Mouse (Mus musculus): ENCODE results near the gene Fgf2. TPM values are rescaled to one million over a fixed set of nuclear protein-coding genes. Genes with fewer than 3 reads are reported as not detected.

The Fgf2 gene
- total and polyA plus RNA-seq, 3 experiments = 0.25 to 0.70 TPM; not detected in 1

GRCm38 (mm10) chr3:37353951-37354481, 5.9 kb downstream of the Fgf2 start:
- DNase-seq (ENCODE audit: extremely low read depth) = no peak
- Histone ChIP-seq H3K9me3 (replicated peaks; ENCODE audit: low read length) (no peaks in the 10 kb centered on the region), H3K36me3 (replicated peaks in 1 of 2; ENCODE audit: control insufficient read depth in 1 of 2, insufficient read depth in 1 of 2, low read length in 1 of 2) (no peaks in the 10 kb centered on the region), H3K27ac (ENCODE audit: insufficient read depth, low read depth) (no peak overlapping the region), H3K4me2 (ENCODE audit: insufficient read depth, low read depth, poor library complexity, severe bottlenecking) (no peak overlapping the region), H3K4me3 (replicated peaks in 1 of 3; ENCODE audit: low read depth in 2 of 3, low read length in 2 of 3, poor library complexity in 1 of 3) (no peak overlapping the region), H3K79me2 (replicated peaks; ENCODE audit: control insufficient read depth, extremely low read depth, insufficient read depth, poor library complexity, severe bottlenecking) (no peaks in the 10 kb centered on the region), H3K4me1 (ENCODE audit: control insufficient read depth in 1 of 2, insufficient read depth in 2 of 2) (no peaks in the 10 kb centered on the region), H3K27me3 (replicated peaks) (no peaks in the 10 kb centered on the region), H3K9ac (ENCODE audit: insufficient read depth, low read depth) (no peak overlapping the region)
- dilution Hi-C loops (cut with MboI; ENCODE audit: extremely low pct_ligation_motif_present, extremely low pct_unique_long_range_greater_than_20kb, low sequenced_read_pairs) = no loop called here
- TF ChIP-seq MAFK (IDR thresholded peaks at IDR 0.05; ENCODE audit: insufficient replicate concordance, low read length) (no peak), KAT2A (IDR thresholded peaks at IDR 0.05; ENCODE audit: insufficient replicate concordance, low read length) (no peak), NELFE (IDR thresholded peaks at IDR 0.05; ENCODE audit: low read depth, low read length) (no peak), GABPA (IDR thresholded peaks at IDR 0.05; ENCODE audit: insufficient replicate concordance, low read depth, low read length) (no peak), ZMIZ1 (IDR thresholded peaks at IDR 0.05; ENCODE audit: low read depth, low read length) (no peak), MYC (IDR thresholded peaks at IDR 0.05; ENCODE audit: low read depth, low read length) (no peak), ELF1 (IDR thresholded peaks at IDR 0.05; ENCODE audit: low read depth, low read length) (no peak), NRF1 (IDR thresholded peaks at IDR 0.05; ENCODE audit: low read depth, low read length) (no peak), USF1 (IDR thresholded peaks at IDR 0.05; ENCODE audit: low read depth, low read length) (no peak), SMC3 (IDR thresholded peaks at IDR 0.05; ENCODE audit: low read depth, low read length) (no peak), PAX5 (IDR thresholded peaks at IDR 0.05; ENCODE audit: low read length) (no peak), CTCF (conservative IDR thresholded peaks at IDR 0.05 in 1 of 2, IDR thresholded peaks at IDR 0.05 in 1 of 2; ENCODE audit: low read depth in 2 of 2, low read length in 2 of 2) (no peak), BHLHE40 (IDR thresholded peaks at IDR 0.05; ENCODE audit: low read depth, low read length) (no peak), SIN3A (IDR thresholded peaks at IDR 0.05; ENCODE audit: low read length) (no peak), IRF4 (IDR thresholded peaks at IDR 0.05; ENCODE audit: low read depth, low read length) (no peak), POLR2A (IDR thresholded peaks at IDR 0.05; ENCODE audit: low read depth, low read length) (no peak)
- in situ Hi-C loops (cut with MboI; ENCODE audit: low pct_ligation_motif_present, low pct_unique_long_range_greater_than_20kb, low sequenced_read_pairs) = no loop called here

- in situ Hi-C loops (cut with MboI; ENCODE audit: low pct_ligation_motif_present, low pct_unique_long_range_greater_than_20kb, low sequenced_read_pairs) (no loop called here), dilution Hi-C loops (cut with MboI; ENCODE audit: extremely low pct_ligation_motif_present, extremely low pct_unique_long_range_greater_than_20kb, low sequenced_read_pairs) (no loop called here)
- Histone ChIP-seq H3K36me3 (replicated peaks in 1 of 2; ENCODE audit: control insufficient read depth in 1 of 2, insufficient read depth in 1 of 2, low read length in 1 of 2) (no peaks in the 10 kb centered on the region), H3K4me2 (ENCODE audit: insufficient read depth, low read depth, poor library complexity, severe bottlenecking) (no peak overlapping the region), H3K79me2 (replicated peaks; ENCODE audit: control insufficient read depth, extremely low read depth, insufficient read depth, poor library complexity, severe bottlenecking) (no peaks in the 10 kb centered on the region), H3K27me3 (replicated peaks) (no peaks in the 10 kb centered on the region), H3K4me3 (replicated peaks in 1 of 3; ENCODE audit: low read depth in 2 of 3, low read length in 2 of 3, poor library complexity in 1 of 3) (no peak overlapping the region), H3K27ac (ENCODE audit: insufficient read depth, low read depth) (no peak overlapping the region), H3K9me3 (replicated peaks; ENCODE audit: low read length) (no peaks in the 10 kb centered on the region), H3K4me1 (ENCODE audit: control insufficient read depth in 1 of 2, insufficient read depth in 2 of 2) (no peaks in the 10 kb centered on the region), H3K9ac (ENCODE audit: insufficient read depth, low read depth) (no peak overlapping the region)
- no peak for DNase-seq (ENCODE audit: extremely low read depth)
- TF ChIP-seq MXI1 (IDR thresholded peaks at IDR 0.05; ENCODE audit: low read depth, low read length) = no peak
- TF ChIP-seq MAFK (IDR thresholded peaks at IDR 0.05; ENCODE audit: insufficient replicate concordance, low read length) = no peak
- TF ChIP-seq GABPA (IDR thresholded peaks at IDR 0.05; ENCODE audit: insufficient replicate concordance, low read depth, low read length) = no peak
- TF ChIP-seq EP300 (IDR thresholded peaks at IDR 0.05; ENCODE audit: low read length) = no peak
- TF ChIP-seq ELF1 (IDR thresholded peaks at IDR 0.05; ENCODE audit: low read depth, low read length) = no peak
- no peak for TF ChIP-seq ZMIZ1 (IDR thresholded peaks at IDR 0.05; ENCODE audit: low read depth, low read length)
- no peak for TF ChIP-seq IRF4 (IDR thresholded peaks at IDR 0.05; ENCODE audit: low read depth, low read length)
- no peak for TF ChIP-seq KAT2A (IDR thresholded peaks at IDR 0.05; ENCODE audit: insufficient replicate concordance, low read length)
- no peak for TF ChIP-seq SIN3A (IDR thresholded peaks at IDR 0.05; ENCODE audit: low read length)
- no peak for TF ChIP-seq MYC (IDR thresholded peaks at IDR 0.05; ENCODE audit: low read depth, low read length)
- no peak for TF ChIP-seq ETS1 (conservative IDR thresholded peaks at IDR 0.05; ENCODE audit: low read depth, low read length)
- no peak for TF ChIP-seq CHD2 (IDR thresholded peaks at IDR 0.05; ENCODE audit: low read length)
- no peak for TF ChIP-seq BHLHE40 (IDR thresholded peaks at IDR 0.05; ENCODE audit: low read depth, low read length)
- no peak for TF ChIP-seq NRF1 (IDR thresholded peaks at IDR 0.05; ENCODE audit: low read depth, low read length)
- TF ChIP-seq SMC3 (IDR thresholded peaks at IDR 0.05; ENCODE audit: low read depth, low read length) = no peak
- TF ChIP-seq POLR2AphosphoS2 (IDR thresholded peaks at IDR 0.05; ENCODE audit: low read depth, low read length) = no peak
- TF ChIP-seq CHD1 (IDR thresholded peaks at IDR 0.05; ENCODE audit: low read depth, low read length) = no peak
- TF ChIP-seq ZKSCAN1 (IDR thresholded peaks at IDR 0.05; ENCODE audit: borderline replicate concordance, low read depth, low read length) = no peak
- TF ChIP-seq TBP (conservative IDR thresholded peaks at IDR 0.05; ENCODE audit: low read depth, low read length) = no peak
- TF ChIP-seq MAZ (IDR thresholded peaks at IDR 0.05; ENCODE audit: low read depth, low read length) = no peak
Measured at GRCm38 (mm10) chr3:37354737-37355136, 6.6 kb downstream of the Fgf2 start.
